Mouse (Mus musculus) liver, embryonic 15.5 days (tissue): ENCODE measurements around the gene Plxna1. TPM values are rescaled to one million over a fixed set of nuclear protein-coding genes. Genes with fewer than 3 reads are reported as not detected.
A peak's percentile ranks its signal among the peaks of the same experiment; 100 is the strongest.

ENCODE experiments used
- ATAC-seq: fragments of 200-750 bp; cut with Nextera tagmentation; 2 replicates; pipeline ENCODE4 v1.8.0; 2017; ENCODE audit warnings: moderate number of reproducible peaks, mild to moderate bottlenecking, moderate library complexity; ENCODE audit not compliant: insufficient read depth
- H3K27ac ChIP-seq: fragments of 300-500 bp; sonication (generic); replicated peaks from 2 replicates; pipeline ENCODE4 v1.5.1; 2015; ENCODE audit warnings: mild to moderate bottlenecking, inconsistent platforms
- H3K27me3 ChIP-seq: fragments of 300-500 bp; sonication (generic); 2 replicates; pipeline ENCODE4 v1.6.1; 2015; ENCODE audit warnings: mild to moderate bottlenecking, inconsistent platforms
- H3K36me3 ChIP-seq: fragments of 300-500 bp; sonication (generic); replicated peaks from 2 replicates; pipeline ENCODE4 v1.6.1; 2015; ENCODE audit warnings: moderate library complexity, mild to moderate bottlenecking, inconsistent platforms
- H3K4me1 ChIP-seq: fragments of 300-500 bp; sonication (generic); replicated peaks from 2 replicates; pipeline ENCODE4 v1.6.1; 2015; ENCODE audit warnings: inconsistent platforms
- H3K4me2 ChIP-seq: fragments of 300-500 bp; sonication (generic); 2 replicates; pipeline ENCODE4 v1.6.1; 2015; ENCODE audit warnings: moderate library complexity, mild to moderate bottlenecking, inconsistent platforms
- H3K4me3 ChIP-seq: fragments of 300-500 bp; sonication (generic); replicated peaks from 2 replicates; pipeline ENCODE4 v1.5.1; 2015; ENCODE audit warnings: mild to moderate bottlenecking, inconsistent platforms
- H3K9ac ChIP-seq: fragments of 300-500 bp; sonication (generic); 2 replicates; pipeline ENCODE4 v1.6.1; 2015; ENCODE audit warnings: moderate library complexity, mild to moderate bottlenecking, inconsistent platforms
- H3K9me3 ChIP-seq: fragments of 300-500 bp; sonication (generic); replicated peaks from 2 replicates; pipeline ENCODE4 v1.6.1; 2016; ENCODE audit warnings: inconsistent platforms
- WGBS: fragments of 180-500 bp; shearing (Covaris S2); methylation state at CpG from one replicate; pipeline ENCODE4 v1.1.7; 2015; ENCODE audit warnings: mixed read lengths; ENCODE audit not compliant: insufficient replicate concordance; 5-methylcytosine and 5-hydroxymethylcytosine counted together
- polyA plus RNA-seq: library from polyadenylated mRNA; unstranded; fragments of >200 nt; fragmentation: Nextera tagmentation; extraction: Ambion mirVana; gene quantifications from 2 replicates; pipeline ENCODE4 v1.2.1, GENCODE M21; 2015

Plxna1 gene
- polyA plus RNA-seq, 1 experiment from 2014 or later: 1.8 TPM

DNA sequence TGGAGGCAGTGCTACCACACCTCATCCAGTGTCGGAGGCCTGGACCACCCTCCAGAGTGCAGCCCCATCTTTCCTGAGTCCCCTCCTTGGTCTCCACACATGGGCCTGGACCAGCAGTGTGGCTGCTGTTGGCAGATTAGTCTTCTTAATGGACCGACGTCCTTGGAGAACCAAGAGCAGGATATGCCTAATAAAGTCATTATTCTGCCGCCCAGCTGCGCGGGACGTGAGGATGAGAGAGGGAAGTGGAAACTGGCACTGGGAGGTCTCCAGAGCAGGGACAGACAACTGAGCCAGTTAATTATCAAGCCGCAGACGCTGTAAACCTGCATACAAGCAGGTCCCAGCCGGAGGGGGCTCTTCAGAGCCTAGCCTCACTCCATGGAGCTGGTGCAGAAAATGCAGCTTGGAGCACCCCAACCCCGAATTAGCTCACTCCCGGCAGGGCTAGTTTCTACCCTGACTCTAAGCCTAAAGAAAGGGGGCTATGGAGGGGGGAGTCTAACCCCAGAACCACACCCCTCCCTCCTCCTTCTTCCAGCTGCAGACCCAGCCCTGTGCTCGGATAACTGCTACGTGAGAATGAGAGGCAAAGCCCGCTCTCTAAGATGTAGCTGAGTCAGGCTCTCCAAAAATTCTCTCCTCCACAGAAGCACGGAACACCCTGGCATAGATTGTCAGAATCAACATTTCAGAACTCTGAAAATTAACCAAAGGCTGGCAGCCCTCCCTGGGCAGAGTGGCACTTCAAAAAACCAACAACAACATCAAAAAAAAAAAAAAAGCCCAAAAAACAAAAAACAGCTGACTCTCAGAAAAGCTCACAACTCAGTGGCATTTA lies 80.7 kb downstream of the Plxna1 start:
- Histone ChIP-seq H3K27ac (no peak overlapping the region), H3K9ac (no peak overlapping the region), H3K27me3 (peaks cover 9% of the 10 kb centered on the region; the same call in 1 of the 2 replicates), H3K4me3 (no peak overlapping the region), H3K4me1 (no peaks in the 10 kb centered on the region), H3K9me3 (no peaks in the 10 kb centered on the region), H3K36me3 (no peaks in the 10 kb centered on the region), H3K4me2 (no peak overlapping the region)
- ATAC-seq: no peak
- 20% methylated on average over 16 of the region's 16 CpGs for WGBS

DNA sequence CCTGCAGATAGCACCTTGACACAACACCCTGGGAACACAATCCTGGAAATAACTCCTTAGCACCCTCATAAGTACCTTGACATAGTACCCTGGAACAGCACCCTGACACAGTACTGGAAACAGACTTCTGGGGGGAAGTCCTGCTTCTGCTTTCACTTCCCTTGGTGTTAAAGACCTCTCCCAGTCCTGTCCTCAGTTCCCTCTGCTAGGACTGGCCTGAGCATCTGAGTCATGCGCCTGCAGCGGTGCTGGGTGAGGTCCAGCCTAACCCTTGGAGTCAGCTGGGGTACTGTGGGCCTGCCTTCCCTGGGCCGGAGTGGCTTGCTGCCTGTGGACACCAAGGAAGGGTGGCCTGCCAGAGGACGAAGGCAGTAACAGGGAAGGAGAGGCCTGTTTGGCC lies 81.9 kb downstream of the Plxna1 start:
- 34% methylated on average over 4 of the region's 4 CpGs for WGBS
- no peak overlapping the region for H3K4me2 ChIP-seq
- H3K4me3 ChIP-seq: no peak overlapping the region
- no peak overlapping the region for H3K9ac ChIP-seq
- peak; percentile 58; the same call in 1 of the 2 replicates for ATAC-seq
- H3K36me3 ChIP-seq: no peaks in the 10 kb centered on the region
- no peak overlapping the region for H3K27ac ChIP-seq
- no peaks in the 10 kb centered on the region for H3K9me3 ChIP-seq
- peaks cover 9% of the 10 kb centered on the region; the same call in 1 of the 2 replicates for H3K27me3 ChIP-seq
- H3K4me1 ChIP-seq: no peaks in the 10 kb centered on the region

DNA sequence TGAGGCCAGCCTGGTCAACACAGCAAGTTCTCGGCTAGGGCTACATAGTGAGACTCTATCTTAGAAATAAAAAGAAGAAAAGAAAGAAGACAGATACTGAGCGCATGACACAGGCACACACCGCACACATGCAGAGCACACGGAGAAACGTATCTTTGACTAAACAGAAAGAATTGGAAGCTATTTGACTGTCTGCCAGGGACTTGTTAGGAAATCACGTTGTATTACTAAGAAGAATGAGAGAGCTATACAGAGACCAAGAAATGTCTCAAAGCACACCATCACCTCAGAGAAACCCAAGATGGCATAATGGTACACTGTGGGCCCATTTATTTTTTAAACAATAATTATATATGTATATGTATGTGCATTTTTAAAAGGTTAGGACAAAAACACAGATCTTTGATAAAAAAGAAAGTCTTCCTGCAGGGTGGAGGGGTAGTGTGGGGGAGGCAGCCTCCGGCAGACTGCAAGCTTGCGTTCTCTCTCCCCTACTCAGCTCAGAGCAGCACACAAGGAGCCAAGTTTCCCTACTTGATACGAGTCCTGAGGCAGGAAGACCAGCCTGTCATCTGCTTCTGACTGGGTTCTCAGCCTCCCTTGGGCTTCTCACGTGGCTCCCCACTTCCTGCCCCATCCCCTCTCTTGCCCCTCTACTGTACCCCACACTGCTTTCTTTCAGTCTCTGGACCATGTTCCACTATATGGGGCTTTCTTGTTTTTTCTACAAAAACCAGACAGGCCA lies 90.5 kb downstream of the Plxna1 start:
- Histone ChIP-seq H3K4me1 (no peaks in the 10 kb centered on the region), H3K27ac (no peak overlapping the region), H3K27me3 (0 out of 2 replicates have a peak, but pooled peaks cover 3% of the 10 kb centered on the region), H3K36me3 (no peaks in the 10 kb centered on the region), H3K4me2 (no peak overlapping the region), H3K4me3 (no peak overlapping the region), H3K9ac (no peak overlapping the region), H3K9me3 (no peaks in the 10 kb centered on the region)
- ATAC-seq: no peak
- WGBS: 55% methylated on average over 10 of the region's 10 CpGs

DNA sequence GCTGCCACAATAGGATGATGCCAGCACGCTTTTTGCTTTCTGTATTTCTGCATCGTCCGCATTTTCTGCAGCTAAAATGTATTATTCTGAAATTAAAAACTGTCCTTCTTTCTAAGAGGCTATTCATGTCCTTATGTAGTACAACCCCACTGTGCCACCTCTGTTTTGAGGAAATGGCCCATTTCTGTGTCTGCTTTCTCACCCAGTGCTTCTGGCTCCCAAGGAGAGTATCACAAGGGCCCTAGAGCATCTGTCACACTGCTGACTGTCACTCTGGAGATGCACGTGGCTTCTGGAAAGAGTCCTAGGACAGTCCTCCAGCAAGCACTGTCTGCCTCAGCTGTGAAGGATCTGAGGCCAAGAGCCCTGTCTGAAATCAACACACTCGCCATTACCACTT lies 95.2 kb downstream of the Plxna1 start:
- Histone ChIP-seq H3K4me3 (no peak overlapping the region), H3K4me1 (no peaks in the 10 kb centered on the region), H3K36me3 (no peaks in the 10 kb centered on the region), H3K9me3 (no peaks in the 10 kb centered on the region), H3K4me2 (no peak overlapping the region), H3K27me3 (0 out of 2 replicates have a peak, but pooled peaks cover 5% of the 10 kb centered on the region), H3K9ac (no peak overlapping the region), H3K27ac (no peak overlapping the region)
- 52% methylated on average over 5 of the region's 5 CpGs for WGBS
- ATAC-seq: no peak

Other genes with a start within 250 kb of the Plxna1 start
- 12.3 and 15.5 TPM in 2 replicates for gene Chchd6, start 233.0 kb upstream of the Plxna1 start, polyA plus RNA-seq